Mouse (Mus musculus) embryonic fibroblast, embryonic 13.5 days (primary cell): Measurements from ENCODE around the gene Neurl1a.

Experiments used
- CTCF ChIP-seq: IDR thresholded peaks from 2 replicates; pipeline ENCODE4 v1.5.1; 2011; ENCODE audit warnings: mild to moderate bottlenecking, control low read depth, low read length, moderate library complexity, borderline replicate concordance; ENCODE audit not compliant: insufficient read depth
- POLR2A ChIP-seq: IDR thresholded peaks from 2 replicates; pipeline ENCODE4 v1.6.1; 2011; ENCODE audit warnings: low read depth, mild to moderate bottlenecking, control low read depth, low read length, moderate library complexity

DNA sequence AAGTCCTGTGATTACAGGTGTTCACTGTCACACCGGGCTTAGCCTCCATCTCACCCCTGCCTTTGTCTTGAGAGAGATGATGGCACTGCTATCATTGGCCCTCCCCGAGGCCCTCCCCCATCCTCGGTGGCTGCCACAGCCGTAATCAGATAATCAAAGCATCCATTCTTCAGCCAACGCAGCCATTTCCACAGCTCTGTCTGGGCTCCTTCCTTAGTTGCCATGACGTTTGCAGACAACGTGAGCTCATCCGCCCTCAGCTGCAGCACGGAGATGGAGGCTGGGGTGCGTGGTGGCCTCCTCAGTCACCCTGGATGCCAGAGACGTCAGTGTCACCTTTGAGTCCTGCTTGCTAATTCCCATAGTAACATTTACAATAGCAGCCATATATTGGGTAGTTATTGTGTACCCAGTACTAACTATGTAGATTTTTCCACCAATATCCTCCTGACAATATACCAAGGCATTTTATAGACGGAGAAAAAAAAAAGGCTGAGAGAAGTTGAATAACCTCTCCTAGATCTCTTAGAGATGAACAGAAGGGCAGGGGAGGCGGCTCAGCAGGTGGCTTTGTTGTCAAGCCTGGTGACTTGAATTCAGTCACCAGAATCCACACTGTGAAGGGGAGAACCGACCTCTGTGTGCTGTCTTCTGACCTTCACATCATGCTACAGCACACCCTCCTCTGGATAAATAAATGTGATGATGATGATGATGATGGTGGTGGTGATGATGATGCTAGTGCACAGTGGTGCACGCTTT is 8.1 kb downstream of the Neurl1a start:
- TF ChIP-seq CTCF (no peak), POLR2A (no peak)
